Mouse (Mus musculus) midbrain, embryonic 14.5 days (tissue): ENCODE measurements around the gene Mdga1. TPM values are rescaled to one million over a fixed set of nuclear protein-coding genes. Genes with fewer than 3 reads are reported as not detected.

Experiments used
- ATAC-seq: fragments of 200-750 bp; cut with Nextera tagmentation; 2 replicates; pipeline ENCODE4 v1.8.0; 2017; ENCODE audit warnings: moderate number of reproducible peaks, moderate library complexity; ENCODE audit not compliant: low FRiP score, low TSS enrichment
- DNase-seq: peaks from one replicate; pipeline ENCODE4 v3.0.0-alpha.2; 2015
- H3K27ac ChIP-seq: fragments of 300-500 bp; sonication (generic); replicated peaks from 2 replicates; pipeline ENCODE4 v1.5.1; 2014; ENCODE audit warnings: mild to moderate bottlenecking, low read depth, low read length, moderate library complexity
- H3K27me3 ChIP-seq: fragments of 300-500 bp; sonication (generic); 2 replicates; pipeline ENCODE4 v1.6.1; 2014; ENCODE audit warnings: low read length, control low read depth, mixed read lengths; ENCODE audit not compliant: control insufficient read depth, insufficient read depth
- H3K36me3 ChIP-seq: fragments of 300-500 bp; sonication (generic); 2 replicates; pipeline ENCODE4 v1.6.1; 2014; ENCODE audit warnings: low read length, control low read depth; ENCODE audit not compliant: control insufficient read depth, insufficient read depth
- H3K4me1 ChIP-seq: fragments of 300-500 bp; sonication (generic); 2 replicates; pipeline ENCODE4 v1.6.1; 2014; ENCODE audit warnings: mild to moderate bottlenecking, antibody characterized with exemption, low read length, control low read depth; ENCODE audit not compliant: control insufficient read depth, insufficient read depth
- H3K4me2 ChIP-seq: fragments of 300-500 bp; sonication (generic); 2 replicates; pipeline ENCODE4 v1.6.1; 2014; ENCODE audit warnings: mild to moderate bottlenecking, low read length, moderate library complexity
- H3K4me3 ChIP-seq: fragments of 300-500 bp; sonication (generic); replicated peaks from 2 replicates; pipeline ENCODE4 v1.5.1; 2014; ENCODE audit warnings: low read depth, low read length
- H3K9ac ChIP-seq: fragments of 300-500 bp; sonication (generic); replicated peaks from 2 replicates; pipeline ENCODE4 v1.6.1; 2014; ENCODE audit warnings: mild to moderate bottlenecking, low read length, moderate library complexity
- H3K9me3 ChIP-seq: fragments of 300-500 bp; sonication (generic); 2 replicates; pipeline ENCODE4 v1.6.1; 2016; ENCODE audit warnings: low read length, control low read depth, mixed read lengths; ENCODE audit not compliant: control insufficient read depth
- WGBS: fragments of 180-500 bp; shearing (Covaris S2); extraction: QIAGEN DNeasy Blood & Tissue Kit; methylation state at CpG from one replicate; pipeline ENCODE4 v1.1.7; 2014; 5-methylcytosine and 5-hydroxymethylcytosine counted together
- polyA plus RNA-seq: library from polyadenylated mRNA; unstranded; fragments of >200 nt; fragmentation: Nextera tagmentation; extraction: Ambion mirVana; gene quantifications from 2 replicates; pipeline ENCODE4 v1.2.1, GENCODE M21; 2014

The Mdga1 gene
- polyA plus RNA-seq, 1 experiment from 2014 or later, result 20.5 TPM

GRCm38 (mm10) chr17:29859788-29860283 lies 110.1 kb downstream of the Mdga1 start:
- ATAC-seq, result no peak
- 80% methylated on average over 13 of the region's 13 CpGs for WGBS
- no peak overlapping the region for H3K9ac ChIP-seq

GRCm38 (mm10) chr17:29858764-29859163 lies 111.1 kb downstream of the Mdga1 start:
- no peak overlapping the region for H3K27ac ChIP-seq
- no peaks in the 10 kb centered on the region for H3K9me3 ChIP-seq
- no peak overlapping the region for H3K4me2 ChIP-seq
- ATAC-seq (no peak), DNase-seq (peak; percentile 51)
- H3K9ac ChIP-seq, result no peak overlapping the region
- 93% methylated on average over 3 of the region's 3 CpGs for WGBS
- no peaks in the 10 kb centered on the region for H3K36me3 ChIP-seq
- no peak overlapping the region for H3K4me3 ChIP-seq
- H3K27me3 ChIP-seq, result no peaks in the 10 kb centered on the region
- 0 out of 2 replicates have a peak, but pooled peaks cover 6% of the 10 kb centered on the region for H3K4me1 ChIP-seq

More at GRCm38 (mm10) chr17:29859788-29860283, 110.1 kb downstream of the Mdga1 start:
- Histone ChIP-seq H3K9me3 (no peaks in the 10 kb centered on the region), H3K4me2 (no peak overlapping the region), H3K4me1 (0 out of 2 replicates have a peak, but pooled peaks cover 6% of the 10 kb centered on the region), H3K27ac (no peak overlapping the region), H3K36me3 (no peaks in the 10 kb centered on the region), H3K27me3 (no peaks in the 10 kb centered on the region), H3K4me3 (no peak overlapping the region)
- no peak for DNase-seq

GRCm38 (mm10) chr17:29855702-29856580 lies 113.9 kb downstream of the Mdga1 start:
- 67% methylated on average over 18 of the region's 18 CpGs for WGBS
- DNase-seq (no peak), ATAC-seq (no peak)

GRCm38 (mm10) chr17:29854835-29855234 lies 115.1 kb downstream of the Mdga1 start:
- no peak overlapping the region for H3K4me2 ChIP-seq
- no peak overlapping the region for H3K27ac ChIP-seq
- H3K4me1 ChIP-seq, result 0 out of 2 replicates have a peak, but pooled peaks cover 10% of the 10 kb centered on the region
- H3K36me3 ChIP-seq, result peaks cover 9% of the 10 kb centered on the region; the same call in 1 of the 2 replicates
- ATAC-seq, result no peak
- H3K9ac ChIP-seq, result no peak overlapping the region
- H3K27me3 ChIP-seq, result no peaks in the 10 kb centered on the region
- DNase-seq, result no peak
- no peak overlapping the region for H3K4me3 ChIP-seq
- H3K9me3 ChIP-seq, result no peaks in the 10 kb centered on the region
- 92% methylated on average over 4 of the region's 4 CpGs for WGBS

More at GRCm38 (mm10) chr17:29855702-29856580, 113.9 kb downstream of the Mdga1 start:
- H3K4me3 ChIP-seq, result no peak overlapping the region
- no peak overlapping the region for H3K4me2 ChIP-seq
- H3K9me3 ChIP-seq, result no peaks in the 10 kb centered on the region
- H3K27me3 ChIP-seq, result no peaks in the 10 kb centered on the region
- H3K27ac ChIP-seq, result peak overlapping the region; percentile 42; the same call in 1 of the 2 replicates
- H3K36me3 ChIP-seq, result peaks cover 3% of the 10 kb centered on the region; the same call in 1 of the 2 replicates
- 0 out of 2 replicates have a peak, but pooled peaks cover 10% of the 10 kb centered on the region for H3K4me1 ChIP-seq
- H3K9ac ChIP-seq, result no peak overlapping the region

- Histone ChIP-seq H3K36me3 (peaks cover 14% of the 10 kb centered on the region; the same call in 1 of the 2 replicates), H3K9me3 (no peaks in the 10 kb centered on the region), H3K4me3 (no peak overlapping the region), H3K9ac (no peak overlapping the region), H3K4me2 (no peak overlapping the region), H3K4me1 (0 out of 2 replicates have a peak, but pooled peaks cover 10% of the 10 kb centered on the region), H3K27ac (no peak overlapping the region), H3K27me3 (no peaks in the 10 kb centered on the region)
- 57% methylated on average over 6 of the region's 6 CpGs for WGBS
- no peak for DNase-seq
- no peak for ATAC-seq
Measured at GRCm38 (mm10) chr17:29854388-29854787, 115.5 kb downstream of the Mdga1 start.

GRCm38 (mm10) chr17:29852846-29853486 lies 116.9 kb downstream of the Mdga1 start:
- Histone ChIP-seq H3K4me3 (no peak overlapping the region), H3K4me1 (0 out of 2 replicates have a peak, but pooled peaks cover 10% of the 10 kb centered on the region), H3K36me3 (peaks cover 15% of the 10 kb centered on the region; the same call in 1 of the 2 replicates), H3K9me3 (no peaks in the 10 kb centered on the region), H3K27me3 (no peaks in the 10 kb centered on the region), H3K9ac (no peak overlapping the region), H3K4me2 (no peak overlapping the region), H3K27ac (no peak overlapping the region)
- 48% methylated on average over 8 of the region's 8 CpGs for WGBS
- no peak for ATAC-seq
- no peak for DNase-seq

- Histone ChIP-seq H3K27me3 (no peaks in the 10 kb centered on the region), H3K9ac (no peak overlapping the region), H3K36me3 (peaks cover 25% of the 10 kb centered on the region; the same call in 1 of the 2 replicates), H3K4me1 (0 out of 2 replicates have a peak, but pooled peaks cover 4% of the 10 kb centered on the region), H3K27ac (no peak overlapping the region), H3K4me3 (no peak overlapping the region), H3K4me2 (no peak overlapping the region), H3K9me3 (no peaks in the 10 kb centered on the region)
- no peak for ATAC-seq
- WGBS, result 83% methylated on average over 13 of the region's 13 CpGs
- DNase-seq, result no peak
Measured at GRCm38 (mm10) chr17:29849436-29849797, 120.5 kb downstream of the Mdga1 start.

GRCm38 (mm10) chr17:29848793-29849435 lies 121.0 kb downstream of the Mdga1 start:
- Histone ChIP-seq H3K36me3 (peaks cover 25% of the 10 kb centered on the region; the same call in 1 of the 2 replicates), H3K27ac (no peak overlapping the region), H3K4me3 (no peak overlapping the region), H3K9me3 (no peaks in the 10 kb centered on the region), H3K9ac (no peak overlapping the region), H3K4me1 (0 out of 2 replicates have a peak, but pooled peaks cover 4% of the 10 kb centered on the region), H3K27me3 (no peaks in the 10 kb centered on the region), H3K4me2 (no peak overlapping the region)
- 34% methylated on average over 17 of the region's 17 CpGs for whole genome bisulfite sequencing
- peak; percentile 81 for DNase-seq
- ATAC-seq, result no peak
